8 mouse cellular contexts compared by ENCODE assay signal in genomic region chr3:103172615-103173014, GRCm38 (mm10). TPM values are rescaled to one million over a fixed set of nuclear protein-coding genes. Genes with fewer than 3 reads are reported as not detected.
DNase-seq lines count a peak whose midpoint lies in the region; ATAC-seq and TF ChIP-seq lines count a peak whose summit lies in the region.
"Had no signal": no experiment of that assay in that cellular context is flagged by ENCODE, and none has a peak within 500 bp of the region (broad histone marks: within the 10 kb centered on the region; RNA-seq: fewer than 3 reads in every experiment).

No protein-coding gene starts in this region.

- no peak for ATAC-seq in lung, postnatal 0 days
- ATAC-seq in forebrain, embryonic 11.5 days (replicated peaks; ENCODE audit: low FRiP score), result no peak
- ATAC-seq in liver, embryonic 12.5 days, result no peak

- peak overlapping the region; percentile 57; the same call in 1 of the 2 replicates for H3K9ac ChIP-seq in lung, postnatal 0 days (replicated peaks; ENCODE audit: low read depth)
- peak overlapping the region; percentile 85 for H3K9ac ChIP-seq in forebrain, embryonic 11.5 days (ENCODE audit: low read length)
- H3K9ac ChIP-seq in liver, embryonic 12.5 days, result peak overlapping the region; percentile 88

- H3K27me3 ChIP-seq in lung, postnatal 0 days (replicated peaks; ENCODE audit: insufficient read depth, low read length), result no peaks in the 10 kb centered on the region
- H3K27me3 ChIP-seq in forebrain, embryonic 11.5 days (ENCODE audit: control insufficient read depth, insufficient read depth, low read length), result no peaks in the 10 kb centered on the region
- no peaks in the 10 kb centered on the region for H3K27me3 ChIP-seq in liver, embryonic 12.5 days (replicated peaks)

- peak overlapping the region; percentile 68 for H3K4me3 ChIP-seq in lung, postnatal 0 days (ENCODE audit: low read depth, low read length)
- H3K4me3 ChIP-seq in lung, adult 2 months (replicated peaks; ENCODE audit: extremely low read depth, low read depth, low read length), result no peak overlapping the region
- H3K4me3 ChIP-seq in forebrain, embryonic 11.5 days (ENCODE audit: low read depth, low read length), result peak overlapping the region; percentile 87
- peak overlapping the region; percentile 87 for H3K4me3 ChIP-seq in liver, embryonic 12.5 days

- no peak for TF ChIP-seq EP300 in lung, postnatal 0 days (IDR thresholded peaks at IDR 0.05)

- TF ChIP-seq POLR2A in lung, adult 2 months (IDR thresholded peaks at IDR 0.05; ENCODE audit: borderline replicate concordance, extremely low read depth, low read depth, low read length), result no peak

- H3K27ac ChIP-seq in lung, postnatal 0 days (ENCODE audit: low read length), result peak overlapping the region; percentile 44; the same call in 1 of the 2 replicates
- H3K27ac ChIP-seq in forebrain, embryonic 11.5 days (ENCODE audit: low read depth, low read length), result no peak overlapping the region
- H3K27ac ChIP-seq in liver, embryonic 12.5 days, result peak overlapping the region; percentile 88

- peak overlapping the region; percentile 76 for H3K4me2 ChIP-seq in lung, postnatal 0 days (replicated peaks; ENCODE audit: low read depth, low read length)
- peak overlapping the region; percentile 65 for H3K4me2 ChIP-seq in forebrain, embryonic 11.5 days (ENCODE audit: low read depth, low read length, severe bottlenecking)
- peak overlapping the region; percentile 86 for H3K4me2 ChIP-seq in liver, embryonic 12.5 days

- H3K9me3 ChIP-seq in lung, postnatal 0 days (ENCODE audit: low read length), result no peaks in the 10 kb centered on the region
- no peaks in the 10 kb centered on the region for H3K9me3 ChIP-seq in forebrain, embryonic 11.5 days (ENCODE audit: control insufficient read depth, low read length)
- no peaks in the 10 kb centered on the region for H3K9me3 ChIP-seq in liver, embryonic 12.5 days (replicated peaks)

- H3K4me1 ChIP-seq in lung, postnatal 0 days (ENCODE audit: insufficient read depth, low read depth, low read length), result peaks cover 7% of the 10 kb centered on the region; the same call in 1 of the 2 replicates
- H3K4me1 ChIP-seq in lung, adult 2 months (ENCODE audit: control insufficient read depth, insufficient read depth, low read length), result peaks cover 6% of the 10 kb centered on the region; the same call in 1 of the 2 replicates
- peaks cover 2% of the 10 kb centered on the region; the same call in 1 of the 2 replicates for H3K4me1 ChIP-seq in forebrain, embryonic 11.5 days (replicated peaks; ENCODE audit: control insufficient read depth, insufficient read depth, low read length)
- peaks cover 61% of the 10 kb centered on the region for H3K4me1 ChIP-seq in liver, embryonic 12.5 days

- WGBS in lung, postnatal 0 days, result 12% methylated on average over 5 of the region's 5 CpGs
- WGBS in lung, adult 2 months, result 13% methylated on average over 5 of the region's 5 CpGs
- 61% methylated on average over 5 of the region's 5 CpGs for WGBS in forebrain, embryonic 11.5 days
- 23% methylated on average over 5 of the region's 5 CpGs for WGBS in liver, embryonic 12.5 days (ENCODE audit: insufficient replicate concordance)

- H3K36me3 ChIP-seq in lung, postnatal 0 days (ENCODE audit: insufficient read depth, low read length), result peaks cover 17% of the 10 kb centered on the region; the same call in 1 of the 2 replicates
- peaks cover 3% of the 10 kb centered on the region; the same call in 1 of the 2 replicates for H3K36me3 ChIP-seq in forebrain, embryonic 11.5 days (ENCODE audit: control insufficient read depth, insufficient read depth, low read length)
- H3K36me3 ChIP-seq in liver, embryonic 12.5 days, result peaks cover 62% of the 10 kb centered on the region

- peak; percentile 34 for DNase-seq in lung, postnatal 0 days (ENCODE audit: low spot score)
- no peak for DNase-seq in lung, adult 2 months
- no peak for DNase-seq in forebrain, embryonic 11.5 days (ENCODE audit: low spot score)
- no peak for DNase-seq in spleen, adult 12 weeks (ENCODE audit: low spot score)
- DNase-seq in spleen, adult 18-20 months, result no peak
- DNase-seq in adrenal gland, postnatal 4 days (ENCODE audit: low spot score in 2 of 2), result no peak
- DNase-seq: cerebellum, adult 8-10 months had no signal

- TF ChIP-seq CTCF in lung, postnatal 0 days (IDR thresholded peaks at IDR 0.05), result no peak
- no peak for TF ChIP-seq CTCF in lung, adult 2 months (IDR thresholded peaks at IDR 0.05; ENCODE audit: insufficient read depth, low read length)

RNA-seq across cellular contexts. Expression of gene Bcas2, which starts 1.2 kb away (rescaled TPM):
- polyA plus RNA-seq in lung, postnatal 0 days (2015; fragmentation: Nextera tagmentation; extraction: Ambion mirVana), result 89.8 and 95.0 TPM in 2 replicates
- 18.4 and 25.4 TPM in 2 replicates for polyA plus RNA-seq in lung, adult 2 months (2012; rRNA removed)
- polyA plus RNA-seq in forebrain, embryonic 11.5 days (2014; fragmentation: Nextera tagmentation; extraction: Ambion mirVana), result 238 and 272 TPM in 2 replicates
- 235 and 237 TPM in 2 replicates for polyA plus RNA-seq in liver, embryonic 12.5 days (2016; fragmentation: Nextera tagmentation; extraction: Ambion mirVana)
- 10 to 100 TPM; 66.8 to 75.5 TPM for total RNA-seq in adrenal gland, postnatal 4 days (2021)
